Mouse (Mus musculus) CD4-positive, CD25-positive, alpha-beta regulatory T cell (primary cell): ENCODE data around the gene Meiob. TPM values are rescaled to one million over a fixed set of nuclear protein-coding genes. Genes with fewer than 3 reads are reported as not detected.

Source experiments
- polyA plus RNA-seq: library from polyadenylated mRNA; unstranded; fragments of 100-300 nt; shearing (Covaris generic); gene quantifications from one replicate; pipeline ENCODE4 v1.2.1, GENCODE M21; 2017

Meiob gene
- polyA plus RNA-seq: not detected

DNA sequence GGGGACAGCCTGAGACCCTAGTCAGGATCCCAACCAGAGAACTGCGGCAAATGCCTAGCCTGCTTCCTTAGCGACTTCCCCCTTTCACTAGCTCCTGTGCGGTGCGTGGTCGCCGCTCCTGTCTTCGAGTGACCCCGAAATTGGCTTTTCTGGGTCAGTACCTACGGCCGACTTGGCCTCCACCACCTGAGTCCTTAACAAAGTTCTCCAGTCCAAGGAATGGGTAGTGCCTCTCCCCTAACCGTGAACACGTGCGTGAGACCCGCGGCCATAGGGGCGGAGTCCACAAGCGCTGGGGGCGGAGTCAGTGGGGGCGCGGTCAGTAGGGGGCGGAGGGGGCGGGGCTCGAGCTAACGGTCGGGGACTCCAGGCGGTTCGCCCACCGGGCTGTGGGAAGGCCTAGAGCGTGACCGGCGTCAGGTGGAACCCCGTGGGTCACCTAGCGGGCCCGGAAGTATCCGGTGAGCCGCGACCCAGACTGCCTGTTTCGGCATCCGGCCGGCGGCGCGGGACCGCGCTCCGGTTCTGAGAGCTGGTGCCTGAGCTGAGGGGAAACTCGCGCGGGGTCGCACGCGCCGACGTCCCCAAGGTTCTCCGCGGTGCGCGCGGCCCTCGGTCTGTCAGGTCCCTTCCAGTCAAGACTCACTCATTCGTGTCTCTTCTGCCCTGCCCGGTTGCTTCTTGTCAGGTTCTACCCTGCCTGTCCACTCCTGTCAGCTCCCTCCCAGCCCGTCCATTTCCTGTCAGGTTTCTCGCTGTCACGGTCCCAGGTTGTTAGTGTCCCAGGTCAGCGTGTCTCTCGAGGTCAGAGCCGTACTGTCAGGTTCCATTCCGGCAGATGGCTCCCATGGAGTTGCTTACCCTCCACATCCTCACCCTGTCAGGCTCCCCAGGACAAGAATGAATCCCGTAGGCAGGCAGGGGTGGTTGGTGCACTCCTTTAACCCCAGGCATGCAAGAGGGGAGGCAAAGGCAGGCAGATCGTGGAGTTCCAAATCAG lies at the start of gene Meiob:
Meiob (plus strand) TSS at position 338 of the 1,000 bp plus-strand sequence.

DNA sequence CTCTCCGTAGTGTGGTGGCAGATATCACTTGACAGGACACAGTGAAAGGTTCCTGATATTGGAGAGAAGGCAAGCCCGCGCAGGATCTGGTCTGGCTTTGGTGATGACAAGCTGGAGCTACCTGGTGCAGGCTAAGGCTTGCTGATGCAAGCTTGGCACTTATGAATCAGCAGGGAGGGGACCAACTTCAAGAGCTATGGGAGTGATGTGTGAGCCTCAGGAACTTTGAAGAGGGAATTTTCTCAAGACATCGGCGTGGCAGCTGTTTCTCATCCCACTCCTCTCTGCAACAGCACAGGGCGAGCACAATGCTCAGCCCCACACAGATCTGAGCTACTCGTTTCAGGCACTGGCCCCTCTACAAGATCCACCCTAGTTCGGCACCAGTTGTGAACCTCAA lies 35.8 kb downstream of the Meiob start, which contains the start of gene Hagh:
Hagh (plus strand) TSS at position 302 of the 400 bp plus-strand sequence.

DNA sequence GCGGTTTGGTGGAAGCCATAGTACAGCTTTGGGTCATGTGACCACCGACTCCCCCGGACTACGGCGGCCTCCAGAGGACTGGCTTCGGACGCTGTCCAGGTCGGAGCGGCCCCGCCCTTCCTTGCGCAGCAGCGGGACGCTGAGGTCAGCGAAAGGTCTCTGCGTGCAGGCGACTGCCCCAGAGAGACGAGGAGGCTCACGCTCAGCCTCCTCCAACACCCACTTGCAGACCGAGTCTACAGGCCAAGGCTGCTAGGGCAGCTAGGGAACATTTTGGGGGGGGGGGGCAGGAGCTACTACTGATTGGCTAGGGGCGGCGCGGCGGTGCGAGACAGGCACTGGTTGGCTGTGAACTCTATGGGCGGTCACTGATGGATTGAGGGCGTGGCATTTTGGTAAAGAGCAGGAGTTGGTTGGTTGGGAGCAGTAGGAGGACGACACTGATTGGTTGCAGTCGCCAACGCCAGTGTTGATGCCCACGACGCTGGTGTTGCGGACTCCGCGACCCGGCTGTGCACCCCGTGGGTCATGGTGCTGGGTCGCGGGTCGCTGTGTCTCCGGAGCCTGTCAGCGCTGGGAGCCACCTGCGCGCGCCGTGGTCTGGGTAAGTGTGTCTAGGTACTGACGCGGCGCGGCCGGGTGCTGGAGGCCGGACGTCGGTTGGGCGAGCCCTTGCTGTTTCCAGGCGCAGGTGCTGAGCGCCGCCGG lies 46.1 kb downstream of the Meiob start, which contains the start of gene Fahd1:
Fahd1 (minus strand) TSS at position 300 of the 708 bp plus-strand sequence.

DNA sequence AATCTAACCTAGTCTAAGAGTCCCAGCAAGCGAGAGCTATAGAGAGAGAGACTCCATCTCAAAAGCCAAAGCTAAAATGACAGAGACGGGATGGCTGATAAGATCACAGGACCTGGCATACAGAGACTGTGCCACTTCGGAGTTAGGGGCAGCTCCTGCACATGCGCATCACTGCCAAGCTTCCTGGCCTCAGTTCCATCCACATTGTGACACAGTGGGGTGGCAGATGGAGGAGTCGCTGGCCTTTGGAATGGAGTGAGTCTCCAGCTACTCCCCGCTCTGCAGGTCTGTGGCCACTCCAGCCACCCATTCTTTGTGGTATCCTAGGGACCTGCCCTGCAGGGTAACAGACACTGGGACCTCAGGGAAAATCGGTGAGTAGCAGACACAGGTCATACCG lies 61.7 kb downstream of the Meiob start, which contains the start of gene Igfals:
Igfals (plus strand) TSS at position 222 of the 400 bp plus-strand sequence.

DNA sequence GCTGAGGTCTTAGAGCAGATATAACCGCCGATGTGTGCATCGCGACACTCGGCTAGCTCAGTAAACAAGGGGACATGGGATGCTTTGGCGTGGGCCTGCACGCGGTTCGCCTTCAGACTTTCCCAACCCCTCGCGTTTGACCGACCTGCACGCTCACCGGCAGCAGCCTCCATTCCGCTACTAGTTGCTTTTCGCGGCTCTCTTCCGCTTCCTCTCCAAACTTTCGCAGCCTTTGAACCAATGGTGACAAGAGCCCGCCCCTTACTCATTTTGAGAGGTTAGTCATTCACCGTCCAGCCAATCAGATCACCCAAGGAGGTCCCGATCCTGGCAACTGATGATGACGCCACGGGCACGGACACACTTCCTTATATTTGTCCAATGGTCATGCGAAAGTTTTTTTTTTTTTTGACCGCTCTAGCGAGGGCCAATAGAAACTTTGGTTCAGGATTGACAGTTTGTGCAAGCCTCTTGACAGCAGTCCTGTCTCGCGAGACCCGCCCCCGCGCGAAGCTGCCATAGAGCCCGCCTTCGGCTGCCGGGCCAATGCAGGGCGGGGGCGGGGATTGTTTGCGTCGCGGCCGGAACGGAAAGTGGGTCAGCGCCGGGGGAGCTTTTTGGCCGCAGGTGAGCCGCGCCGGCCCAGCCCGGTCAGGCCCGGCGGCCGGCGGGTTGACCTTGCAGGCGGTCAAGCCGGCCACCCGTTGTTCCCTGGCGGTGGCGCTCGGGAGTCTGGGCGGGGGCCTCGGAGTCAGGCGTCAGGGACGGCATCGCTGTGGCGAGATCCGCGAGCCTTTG lies 82.2 kb downstream of the Meiob start, which contains the start of the genes Nubp2 and Spsb3:
Nubp2 (minus strand) TSS at position 216 of the 798 bp plus-strand sequence.
Spsb3 (plus strand) TSS at position 510 of the 798 bp plus-strand sequence.

Other genes starting within 250 kb of the Meiob start
- gene Tsc2, start 171.7 kb upstream of the Meiob start, polyA plus RNA-seq: 46.5 TPM
- 7.4 TPM for gene Nthl1, start 171.6 kb upstream of the Meiob start, polyA plus RNA-seq
- 0.26 TPM for gene Slc9a3r2, start 154.0 kb upstream of the Meiob start, polyA plus RNA-seq
- not detected for gene Npw, start 145.8 kb upstream of the Meiob start, polyA plus RNA-seq
- gene Zfp598, start 134.6 kb upstream of the Meiob start, polyA plus RNA-seq: 22.6 TPM
- 0.44 TPM for gene Syngr3, start 114.3 kb upstream of the Meiob start, polyA plus RNA-seq
- 42.2 TPM for gene Gfer, start 108.1 kb upstream of the Meiob start, polyA plus RNA-seq
- 3.2 TPM for gene Noxo1, start 108.1 kb upstream of the Meiob start, polyA plus RNA-seq
- 64.1 TPM for gene Tbl3, start 96.6 kb upstream of the Meiob start, polyA plus RNA-seq
- not detected for gene Rnf151, start 86.2 kb upstream of the Meiob start, polyA plus RNA-seq
- gene Rps2, start 86.2 kb upstream of the Meiob start, polyA plus RNA-seq: 779 TPM
- 194 TPM for gene Ndufb10, start 79.8 kb upstream of the Meiob start, polyA plus RNA-seq
- gene Rpl3l, start 76.5 kb upstream of the Meiob start, polyA plus RNA-seq: not detected
- gene Msrb1, start 67.6 kb upstream of the Meiob start, polyA plus RNA-seq: 16.4 TPM
- gene Hs3st6, start 51.3 kb upstream of the Meiob start, polyA plus RNA-seq: not detected
- gene Hagh, start 35.9 kb downstream of the Meiob start, polyA plus RNA-seq: 36.3 TPM
- gene Fahd1, start 46.1 kb downstream of the Meiob start, polyA plus RNA-seq: 2.7 TPM
- gene Igfals, start 61.7 kb downstream of the Meiob start, polyA plus RNA-seq: not detected
- gene Nubp2, start 82.1 kb downstream of the Meiob start, polyA plus RNA-seq: 106 TPM
- 64.5 TPM for gene Spsb3, start 82.4 kb downstream of the Meiob start, polyA plus RNA-seq
- 46.2 TPM for gene Eme2, start 90.8 kb downstream of the Meiob start, polyA plus RNA-seq
- gene Mrps34, start 90.8 kb downstream of the Meiob start, polyA plus RNA-seq: 95.9 TPM
- 56.5 TPM for gene Nme3, start 92.2 kb downstream of the Meiob start, polyA plus RNA-seq
- gene Mapk8ip3, start 132.7 kb downstream of the Meiob start, polyA plus RNA-seq: 52.6 TPM
- gene Jpt2, start 156.4 kb downstream of the Meiob start, polyA plus RNA-seq: 28.5 TPM
- gene Cramp1l, start 211.5 kb downstream of the Meiob start, polyA plus RNA-seq: 7.4 TPM
- 19.5 TPM for gene Ift140, start 211.8 kb downstream of the Meiob start, polyA plus RNA-seq